Mouse (Mus musculus) lung, embryonic 14.5 days (tissue): ENCODE measurements around the gene Ufsp1. TPM values are rescaled to one million over a fixed set of nuclear protein-coding genes. Genes with fewer than 3 reads are reported as not detected.
"Not testable (repeated sequence)": the region's sequence is repeated elsewhere in the genome, so short reads cannot be mapped to it uniquely, and the experiment has no call there.

Source experiments
- ATAC-seq: fragments of 200-750 bp; cut with Nextera tagmentation; 2 replicates; pipeline ENCODE4 v1.8.0; 2017; ENCODE audit warnings: mild to moderate bottlenecking, moderate TSS enrichment, moderate library complexity; ENCODE audit not compliant: insufficient read depth
- DNase-seq: peaks from one replicate; pipeline ENCODE4 v3.0.0-alpha.2; 2015
- H3K27ac ChIP-seq: fragments of 300-500 bp; sonication (generic); 2 replicates; pipeline ENCODE4 v1.5.1; 2014; ENCODE audit warnings: low read depth, mild to moderate bottlenecking, moderate library complexity
- H3K27me3 ChIP-seq: fragments of 300-500 bp; sonication (generic); 2 replicates; pipeline ENCODE4 v1.6.1; 2014; ENCODE audit warnings: low read length, control low read depth; ENCODE audit not compliant: insufficient read depth
- H3K36me3 ChIP-seq: fragments of 300-500 bp; sonication (generic); 2 replicates; pipeline ENCODE4 v1.6.1; 2014; ENCODE audit warnings: control low read depth; ENCODE audit not compliant: insufficient read depth
- H3K4me1 ChIP-seq: fragments of 300-500 bp; sonication (generic); 2 replicates; pipeline ENCODE4 v1.6.1; 2014; ENCODE audit warnings: antibody characterized with exemption, control low read depth; ENCODE audit not compliant: insufficient read depth
- H3K4me2 ChIP-seq: fragments of 300-500 bp; sonication (generic); 2 replicates; pipeline ENCODE4 v1.6.1; 2014; ENCODE audit warnings: mild to moderate bottlenecking
- H3K4me3 ChIP-seq: fragments of 300-500 bp; sonication (generic); 2 replicates; pipeline ENCODE4 v1.5.1; 2014; ENCODE audit warnings: low read depth, low read length
- H3K9ac ChIP-seq: fragments of 300-500 bp; sonication (generic); 2 replicates; pipeline ENCODE4 v1.6.1; 2014
- H3K9me3 ChIP-seq: fragments of 300-500 bp; sonication (generic); 2 replicates; pipeline ENCODE4 v1.6.1; 2016; ENCODE audit warnings: low read depth, low read length, control low read depth
- CTCF ChIP-seq: IDR thresholded peaks from 2 replicates; pipeline ENCODE4 v1.5.1; 2016; ENCODE audit warnings: antibody characterized with exemption, low read depth
- WGBS: fragments of 180-500 bp; shearing (Covaris S2); extraction: QIAGEN DNeasy Blood & Tissue Kit; methylation state at CpG from one replicate; pipeline ENCODE4 v1.1.7; 2014; 5-methylcytosine and 5-hydroxymethylcytosine counted together
- polyA plus RNA-seq: library from polyadenylated mRNA; unstranded; fragments of >200 nt; fragmentation: Nextera tagmentation; extraction: Ambion mirVana; gene quantifications from 2 replicates; pipeline ENCODE4 v1.2.1, GENCODE M21; 2014

Ufsp1 gene
- 4.4 and 4.6 TPM in 2 replicates for polyA plus RNA-seq

DNA sequence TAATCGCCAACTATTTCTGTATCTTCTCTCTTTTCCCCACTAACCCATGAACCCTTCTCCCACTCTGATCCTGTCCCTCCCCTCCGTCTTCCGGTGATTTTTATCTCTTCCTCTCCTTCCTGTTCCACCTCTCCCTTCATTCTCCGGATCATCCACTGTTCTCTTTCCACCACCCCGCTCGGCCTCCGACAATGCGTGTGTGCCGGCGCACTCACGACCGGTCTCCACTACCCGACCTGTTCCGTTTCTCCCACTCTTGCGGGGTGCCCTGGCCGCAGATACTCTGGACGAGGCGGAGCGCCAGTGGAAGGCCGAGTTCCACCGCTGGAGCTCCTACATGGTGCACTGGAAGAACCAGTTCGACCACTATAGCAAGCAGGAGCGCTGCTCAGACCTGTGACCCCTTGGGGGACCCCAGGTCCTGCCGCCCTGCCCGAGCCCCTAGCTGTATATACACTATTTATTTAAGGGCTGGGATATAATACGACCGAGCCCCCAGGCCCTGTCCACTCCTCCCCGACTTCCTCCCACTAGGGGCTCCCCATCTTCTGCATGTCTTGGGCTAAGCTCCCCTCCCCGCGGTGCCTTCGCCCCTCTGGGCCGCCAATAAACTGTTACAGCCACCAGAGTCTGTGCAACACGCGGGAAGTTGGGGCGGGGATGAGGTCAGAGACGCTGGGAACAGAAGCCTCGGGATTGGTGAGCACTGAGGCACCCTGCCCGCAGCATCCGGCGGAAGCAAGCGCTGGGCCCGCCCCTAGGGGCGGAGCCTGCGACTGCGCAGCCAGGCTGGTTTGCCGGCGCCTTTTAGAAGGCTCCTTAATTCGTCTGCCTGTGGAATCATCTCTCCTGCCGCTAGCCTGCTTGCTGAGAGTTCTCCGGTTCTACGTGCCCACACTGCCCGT, at the start of gene Ufsp1:
Ufsp1 (plus strand) TSS at position 791 of the 905 bp plus-strand sequence.
- Histone ChIP-seq H3K27me3 (peaks cover 24% of the 10 kb centered on the region), H3K9me3 (no peaks in the 10 kb centered on the region), H3K4me3 (peak within 1 kb of the TSS; percentile 58), H3K4me1 (no peaks in the 10 kb centered on the region), H3K9ac (peak within 1 kb of the TSS; percentile 75), H3K36me3 (peaks cover 45% of the 10 kb centered on the region), H3K27ac (peak within 1 kb of the TSS; percentile 97), H3K4me2 (peak within 1 kb of the TSS; percentile 100)
- WGBS, result under 1% methylated on average over 52 of the region's 52 CpGs
- DNase-seq (peak; percentile 98), ATAC-seq (peak; percentile 95)
- peak; percentile 17; the same call in 1 of the 2 replicates for TF ChIP-seq CTCF

- ATAC-seq (no peak), DNase-seq (no peak)
- no peak overlapping the region for H3K4me2 ChIP-seq
- H3K36me3 ChIP-seq, result no peaks in the 10 kb centered on the region
- H3K9ac ChIP-seq, result no peak overlapping the region
- no peak for TF ChIP-seq CTCF
- no peaks in the 10 kb centered on the region for H3K4me1 ChIP-seq
- H3K4me3 ChIP-seq, result no peak overlapping the region
- 76% methylated on average over 14 of the region's 14 CpGs for WGBS
- H3K27ac ChIP-seq, result no peak overlapping the region
- H3K27me3 ChIP-seq, result no peaks in the 10 kb centered on the region
- H3K9me3 ChIP-seq, result no peaks in the 10 kb centered on the region
These were observed 30.3 kb upstream of the Ufsp1 start for GRCm38 (mm10) chr5:137263897-137264720.

GRCm38 (mm10) chr5:137264787-137265186, 29.6 kb upstream of the Ufsp1 start:
- no peaks in the 10 kb centered on the region for H3K9me3 ChIP-seq
- DNase-seq (no peak), ATAC-seq (no peak)
- WGBS, result 83% methylated on average over 11 of the region's 11 CpGs
- H3K4me3 ChIP-seq, result no peak overlapping the region
- TF ChIP-seq CTCF, result no peak
- H3K27ac ChIP-seq, result no peak overlapping the region
- H3K4me2 ChIP-seq, result no peak overlapping the region
- no peaks in the 10 kb centered on the region for H3K36me3 ChIP-seq
- H3K27me3 ChIP-seq, result no peaks in the 10 kb centered on the region
- no peaks in the 10 kb centered on the region for H3K4me1 ChIP-seq
- H3K9ac ChIP-seq, result no peak overlapping the region

- DNase-seq (no peak), ATAC-seq (no peak)
- H3K9me3 ChIP-seq, result peaks cover 5% of the 10 kb centered on the region; the same call in 1 of the 2 replicates
- H3K4me3 ChIP-seq, result no peak overlapping the region
- peak overlapping the region; percentile 37 for H3K4me2 ChIP-seq
- H3K36me3 ChIP-seq, result no peaks in the 10 kb centered on the region
- H3K27ac ChIP-seq, result no peak overlapping the region
- no peak for TF ChIP-seq CTCF
- WGBS, result 27% methylated on average over 17 of the region's 18 CpGs
- no peak overlapping the region for H3K9ac ChIP-seq
- no peaks in the 10 kb centered on the region for H3K27me3 ChIP-seq
- H3K4me1 ChIP-seq, result no peaks in the 10 kb centered on the region
These were observed 26.1 kb upstream of the Ufsp1 start for GRCm38 (mm10) chr5:137268131-137268910.

DNA sequence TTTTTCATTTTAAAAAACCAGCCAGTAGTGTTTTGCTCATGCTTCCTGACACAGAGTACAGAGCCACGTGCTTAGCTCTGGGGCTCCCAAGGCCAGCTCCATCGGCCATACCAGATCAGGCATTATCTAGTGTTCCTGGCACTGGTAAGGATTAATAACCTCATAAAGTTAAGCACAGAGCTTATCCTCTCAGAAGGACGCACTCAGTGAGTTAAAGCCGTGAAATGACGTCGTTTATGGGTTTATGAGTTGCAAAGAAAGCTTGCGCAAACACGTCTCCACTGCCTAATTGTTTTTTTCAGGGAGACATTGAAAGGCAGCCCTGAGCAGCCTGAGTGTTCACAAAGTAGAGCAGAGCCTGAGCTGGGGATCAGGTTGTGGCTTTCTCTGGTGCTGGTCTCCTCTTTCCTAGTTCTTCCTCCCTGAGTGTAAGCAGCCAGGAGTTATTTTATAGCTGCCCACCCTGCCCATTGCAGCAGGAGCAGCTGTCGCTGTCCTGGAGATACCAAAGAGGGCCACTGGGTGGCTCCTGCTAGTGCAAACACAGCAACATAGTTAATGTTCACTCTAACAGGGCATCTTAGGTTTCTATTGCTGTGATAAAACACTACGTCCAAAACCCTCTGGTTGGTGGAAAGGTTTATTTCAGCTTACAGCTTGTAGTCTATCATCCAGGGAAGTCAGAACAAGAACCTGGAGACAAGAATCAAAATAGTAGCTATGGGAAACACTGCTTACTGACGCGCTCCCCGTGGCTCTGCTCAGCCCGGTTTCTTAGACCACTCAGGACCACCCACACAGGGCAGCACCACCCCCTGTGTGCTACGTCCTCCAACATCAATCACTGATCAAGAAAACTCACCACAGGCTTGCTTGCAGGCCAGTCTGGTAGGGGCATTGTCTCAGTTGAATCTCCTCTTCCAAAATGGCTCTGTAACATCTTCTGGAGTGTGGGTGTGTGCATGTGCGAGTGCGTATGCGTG, 16.8 kb upstream of the Ufsp1 start:
- Histone ChIP-seq H3K9ac (no peak overlapping the region), H3K4me2 (no peak overlapping the region), H3K27me3 (no peaks in the 10 kb centered on the region), H3K36me3 (no peaks in the 10 kb centered on the region), H3K9me3 (peaks cover 6% of the 10 kb centered on the region; the same call in 1 of the 2 replicates), H3K4me1 (no peaks in the 10 kb centered on the region), H3K4me3 (no peak overlapping the region), H3K27ac (no peak overlapping the region)
- peak; percentile 68 for TF ChIP-seq CTCF
- WGBS, result 44% methylated on average over 18 of the region's 18 CpGs
- DNase-seq, result peak; percentile 73
- ATAC-seq, result no peak

DNA sequence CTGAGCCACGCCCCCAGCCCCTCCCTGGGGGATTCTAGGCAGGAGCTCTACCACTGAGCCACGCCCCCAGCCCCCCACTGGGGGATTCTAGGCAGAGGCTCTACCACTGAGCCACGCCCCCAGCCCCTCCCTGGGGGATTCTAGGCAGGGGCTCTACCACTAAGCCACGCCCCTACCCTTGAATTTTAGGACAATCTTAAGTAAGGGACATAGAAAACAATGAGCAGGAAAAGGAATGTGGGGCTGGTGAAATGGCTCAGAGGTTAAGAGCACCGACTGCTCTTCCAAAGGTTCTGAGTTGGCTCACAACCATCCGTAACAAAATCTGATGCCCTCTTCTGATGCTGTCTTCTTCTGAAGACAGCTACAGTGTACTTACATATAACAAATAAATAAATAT, 10.0 kb upstream of the Ufsp1 start:
- not testable (repeated sequence) for H3K9ac ChIP-seq, H3K9me3 ChIP-seq, H3K4me2 ChIP-seq, ATAC-seq, H3K27ac ChIP-seq, H3K4me1 ChIP-seq, H3K36me3 ChIP-seq, DNase-seq, H3K4me3 ChIP-seq
- H3K27me3 ChIP-seq, result peaks cover 25% of the 10 kb centered on the region
- WGBS, result 75% methylated on average over 6 of the region's 6 CpGs
